Mouse (Mus musculus) embryonic facial prominence, embryonic 12.5 days (tissue): ENCODE measurements around the gene Bmx. TPM values are rescaled to one million over a fixed set of nuclear protein-coding genes. Genes with fewer than 3 reads are reported as not detected.

Source experiments
- ATAC-seq: fragments of 200-750 bp; cut with Nextera tagmentation; 2 replicates; pipeline ENCODE4 v1.8.0; 2017; ENCODE audit not compliant: insufficient number of reproducible peaks, insufficient read depth, low FRiP score, low TSS enrichment
- H3K27ac ChIP-seq: fragments of 300-500 bp; sonication (generic); 2 replicates; pipeline ENCODE4 v1.5.1; 2016; ENCODE audit warnings: mild to moderate bottlenecking
- H3K27me3 ChIP-seq: fragments of 300-500 bp; sonication (generic); 2 replicates; pipeline ENCODE4 v1.6.1; 2016; ENCODE audit warnings: mild to moderate bottlenecking, moderate library complexity
- H3K36me3 ChIP-seq: fragments of 300-500 bp; sonication (generic); 2 replicates; pipeline ENCODE4 v1.6.1; 2016; ENCODE audit warnings: mild to moderate bottlenecking
- H3K4me1 ChIP-seq: fragments of 300-500 bp; sonication (generic); 2 replicates; pipeline ENCODE4 v1.6.1; 2016
- H3K4me2 ChIP-seq: fragments of 300-500 bp; sonication (generic); replicated peaks from 2 replicates; pipeline ENCODE4 v1.6.1; 2016; ENCODE audit warnings: mild to moderate bottlenecking, moderate library complexity
- H3K4me3 ChIP-seq: fragments of 300-500 bp; sonication (generic); 2 replicates; pipeline ENCODE4 v1.5.1; 2016; ENCODE audit warnings: mild to moderate bottlenecking
- H3K9ac ChIP-seq: fragments of 300-500 bp; sonication (generic); 2 replicates; pipeline ENCODE4 v1.6.1; 2016; ENCODE audit warnings: mild to moderate bottlenecking, moderate library complexity
- H3K9me3 ChIP-seq: fragments of 300-500 bp; sonication (generic); 2 replicates; pipeline ENCODE4 v1.6.1; 2016; ENCODE audit warnings: mild to moderate bottlenecking, moderate library complexity
- WGBS: fragments of 180-500 bp; shearing (Covaris S2); methylation state at CpG from one replicate; pipeline ENCODE4 v1.1.7; 2016; 5-methylcytosine and 5-hydroxymethylcytosine counted together
- polyA plus RNA-seq: library from polyadenylated mRNA; unstranded; fragments of >200 nt; fragmentation: Nextera tagmentation; extraction: Ambion mirVana; gene quantifications from 2 replicates; pipeline ENCODE4 v1.2.1, GENCODE M21; 2016

The Bmx gene
- polyA plus RNA-seq: 0.32 and 0.47 TPM in 2 replicates

DNA sequence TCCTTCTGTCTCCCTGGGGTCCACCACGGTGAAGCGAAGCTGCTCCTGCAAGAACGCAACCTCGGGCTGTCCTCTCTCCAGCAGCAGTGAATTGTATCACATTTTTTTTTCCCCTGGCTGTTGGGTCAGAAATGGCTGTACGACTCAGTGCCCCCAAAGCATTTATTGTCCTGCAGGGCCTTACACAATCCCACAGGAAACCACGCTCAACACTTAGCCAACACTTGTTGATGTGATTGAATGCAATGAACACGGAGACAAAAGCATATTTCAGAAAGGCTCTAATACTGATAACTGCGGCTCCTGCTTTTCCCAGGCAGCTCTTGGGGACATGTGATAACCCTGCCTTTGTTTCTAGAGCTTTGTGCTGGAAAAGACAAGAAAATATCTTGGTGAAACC is at the start of gene Bmx:
Bmx (minus strand) TSS at position 137 of the 400 bp plus-strand sequence.
- WGBS: 64% methylated on average over 8 of the region's 8 CpGs
- Histone ChIP-seq H3K9ac (no peak within 1 kb of the TSS), H3K27me3 (peaks cover 3% of the 10 kb centered on the region; the same call in 1 of the 2 replicates), H3K4me3 (no peak within 1 kb of the TSS), H3K36me3 (no peaks in the 10 kb centered on the region), H3K4me2 (no peak within 1 kb of the TSS), H3K27ac (no peak within 1 kb of the TSS), H3K9me3 (no peaks in the 10 kb centered on the region), H3K4me1 (no peaks in the 10 kb centered on the region)
- no peak for ATAC-seq

- ATAC-seq: no peak
- no peak overlapping the region for H3K27ac ChIP-seq
- H3K4me2 ChIP-seq: no peak overlapping the region
- no peaks in the 10 kb centered on the region for H3K36me3 ChIP-seq
- no peaks in the 10 kb centered on the region for H3K27me3 ChIP-seq
- H3K9me3 ChIP-seq: no peaks in the 10 kb centered on the region
- 73% methylated on average over 2 of the region's 2 CpGs for WGBS
- no peak overlapping the region for H3K4me3 ChIP-seq
- no peak overlapping the region for H3K9ac ChIP-seq
- no peaks in the 10 kb centered on the region for H3K4me1 ChIP-seq
Measured at GRCm38 (mm10) chrX:164306250-164306649, 48.3 kb upstream of the Bmx start.

GRCm38 (mm10) chrX:164291147-164291546 is 33.2 kb upstream of the Bmx start:
- Histone ChIP-seq H3K4me2 (no peak overlapping the region), H3K9ac (no peak overlapping the region), H3K27me3 (peaks cover 10% of the 10 kb centered on the region; the same call in 1 of the 2 replicates), H3K4me3 (no peak overlapping the region), H3K9me3 (no peaks in the 10 kb centered on the region), H3K36me3 (no peaks in the 10 kb centered on the region), H3K27ac (no peak overlapping the region), H3K4me1 (no peaks in the 10 kb centered on the region)
- no peak for ATAC-seq
- 29% methylated on average over 5 of the region's 5 CpGs for WGBS

DNA sequence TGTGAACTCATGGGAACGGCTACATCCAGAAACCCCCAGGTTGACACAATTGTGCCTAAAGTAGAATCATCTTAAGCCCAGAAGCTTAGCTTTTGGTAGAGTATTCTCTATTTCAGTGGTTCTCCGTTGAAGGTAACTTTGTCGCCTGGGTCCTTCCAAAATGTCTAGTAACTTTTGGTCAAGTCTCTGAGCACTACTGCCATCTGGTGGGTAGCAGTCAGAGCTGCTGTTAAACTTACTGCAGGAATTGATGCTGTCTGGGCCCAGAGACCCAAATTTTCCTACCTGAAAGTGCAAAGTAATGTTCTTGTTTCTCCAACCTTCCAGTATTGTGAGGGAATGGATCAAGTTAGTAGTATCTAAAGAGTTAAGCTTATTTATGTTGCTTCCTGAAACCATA is 29.1 kb upstream of the Bmx start:
- Histone ChIP-seq H3K4me2 (no peak overlapping the region), H3K36me3 (no peaks in the 10 kb centered on the region), H3K4me3 (no peak overlapping the region), H3K27ac (no peak overlapping the region), H3K9ac (no peak overlapping the region), H3K4me1 (no peaks in the 10 kb centered on the region), H3K27me3 (no peaks in the 10 kb centered on the region), H3K9me3 (no peaks in the 10 kb centered on the region)
- ATAC-seq: no peak
- 66% methylated on average over 3 of the region's 3 CpGs for WGBS

- H3K4me1 ChIP-seq: no peaks in the 10 kb centered on the region
- no peak overlapping the region for H3K4me3 ChIP-seq
- no peaks in the 10 kb centered on the region for H3K27me3 ChIP-seq
- H3K9ac ChIP-seq: no peak overlapping the region
- no peaks in the 10 kb centered on the region for H3K36me3 ChIP-seq
- ATAC-seq: no peak
- H3K27ac ChIP-seq: no peak overlapping the region
- no peak overlapping the region for H3K4me2 ChIP-seq
- H3K9me3 ChIP-seq: no peaks in the 10 kb centered on the region
- 87% methylated on average over 4 of the region's 4 CpGs for WGBS
Measured at GRCm38 (mm10) chrX:164283808-164284207, 25.8 kb upstream of the Bmx start.

GRCm38 (mm10) chrX:164280918-164281647 is 23.1 kb upstream of the Bmx start:
- no peak overlapping the region for H3K9ac ChIP-seq
- no peaks in the 10 kb centered on the region for H3K9me3 ChIP-seq
- H3K4me1 ChIP-seq: no peaks in the 10 kb centered on the region
- WGBS: 75% methylated on average over 7 of the region's 7 CpGs
- no peak overlapping the region for H3K4me2 ChIP-seq
- ATAC-seq: no peak
- H3K27me3 ChIP-seq: no peaks in the 10 kb centered on the region
- H3K27ac ChIP-seq: no peak overlapping the region
- no peaks in the 10 kb centered on the region for H3K36me3 ChIP-seq
- no peak overlapping the region for H3K4me3 ChIP-seq

DNA sequence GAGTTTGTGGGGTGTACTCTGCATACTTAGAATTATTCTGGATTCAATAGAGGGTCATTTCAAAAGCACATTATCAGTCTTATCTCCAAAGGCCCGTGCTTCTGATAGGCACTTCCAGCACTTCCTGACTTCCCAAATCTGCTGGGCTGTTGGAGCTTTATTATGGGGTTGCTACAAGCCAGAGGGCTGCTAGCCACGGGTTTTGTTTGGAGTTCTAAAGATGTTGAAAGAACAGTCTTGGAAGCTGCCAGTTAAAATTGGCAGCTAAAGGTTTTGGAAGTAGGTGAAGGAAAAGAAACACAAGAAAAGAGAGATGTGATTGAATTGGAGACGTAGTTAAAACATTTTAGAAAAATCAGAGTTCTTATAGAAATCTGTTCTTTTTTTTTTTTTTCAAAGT is 17.5 kb upstream of the Bmx start:
- no peak overlapping the region for H3K4me2 ChIP-seq
- ATAC-seq: no peak
- no peaks in the 10 kb centered on the region for H3K9me3 ChIP-seq
- 0 out of 2 replicates have a peak, but pooled peaks cover 3% of the 10 kb centered on the region for H3K27me3 ChIP-seq
- no peak overlapping the region for H3K4me3 ChIP-seq
- no peak overlapping the region for H3K27ac ChIP-seq
- no peaks in the 10 kb centered on the region for H3K4me1 ChIP-seq
- H3K36me3 ChIP-seq: no peaks in the 10 kb centered on the region
- no peak overlapping the region for H3K9ac ChIP-seq
- WGBS: 73% methylated on average over 3 of the region's 3 CpGs

DNA sequence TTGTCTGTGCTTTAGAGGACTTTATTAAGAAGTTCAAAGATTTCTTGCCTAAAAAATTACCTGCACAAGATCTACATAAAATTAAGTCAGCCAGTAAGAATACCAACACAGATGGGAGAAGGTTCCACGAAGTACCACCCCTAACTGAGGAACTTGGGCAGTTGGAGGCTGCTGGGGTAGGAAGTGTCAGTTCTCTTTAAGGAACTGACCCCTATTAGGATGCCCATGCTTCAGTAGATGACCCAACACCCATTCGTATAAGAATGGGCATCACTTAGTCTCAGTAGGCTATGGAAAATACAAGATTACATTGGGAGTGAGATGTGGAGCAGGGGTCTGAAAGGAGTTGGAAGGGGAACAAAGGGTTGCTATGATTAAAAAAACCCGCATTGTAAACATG is 12.6 kb upstream of the Bmx start:
- 0 out of 2 replicates have a peak, but pooled peaks cover 6% of the 10 kb centered on the region for H3K27me3 ChIP-seq
- no peak overlapping the region for H3K4me2 ChIP-seq
- H3K4me3 ChIP-seq: no peak overlapping the region
- ATAC-seq: no peak
- no peak overlapping the region for H3K27ac ChIP-seq
- 89% methylated on average over 3 of the region's 3 CpGs for WGBS
- H3K4me1 ChIP-seq: no peaks in the 10 kb centered on the region
- no peaks in the 10 kb centered on the region for H3K36me3 ChIP-seq
- H3K9me3 ChIP-seq: no peaks in the 10 kb centered on the region
- no peak overlapping the region for H3K9ac ChIP-seq

DNA sequence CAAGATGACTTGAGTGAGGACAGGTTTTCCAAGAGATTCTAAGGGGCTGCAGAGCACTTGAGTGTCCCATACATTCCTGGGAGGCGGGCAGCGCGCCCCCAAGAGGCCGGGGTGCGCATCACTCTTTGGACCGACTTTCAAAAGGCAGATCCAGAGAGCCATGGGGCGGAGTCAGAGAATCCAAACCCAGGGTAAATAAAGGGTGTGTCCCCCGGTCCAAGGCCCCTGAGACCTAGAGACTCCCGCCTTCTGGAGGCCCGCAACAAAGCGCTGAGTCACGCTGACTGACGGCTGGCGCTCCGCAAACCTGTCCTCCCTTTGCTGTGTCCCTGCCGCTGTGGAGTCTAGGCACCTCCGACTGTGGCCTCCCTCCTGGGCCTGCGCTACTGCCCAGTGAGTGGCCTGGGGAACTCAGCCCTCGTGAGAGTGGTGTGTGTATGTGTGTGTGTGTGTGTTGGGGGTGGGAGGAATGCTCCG is 11.3 kb upstream of the Bmx start, which contains the start of gene Pir:
Pir (plus strand) TSS at position 87 of the 477 bp plus-strand sequence.
- Histone ChIP-seq H3K36me3 (no peaks in the 10 kb centered on the region), H3K9me3 (no peaks in the 10 kb centered on the region), H3K27ac (no peak within 1 kb of the TSS), H3K4me1 (no peaks in the 10 kb centered on the region), H3K4me2 (peak within 1 kb of the TSS; percentile 50), H3K4me3 (peak within 1 kb of the TSS; percentile 34), H3K9ac (peak within 1 kb of the TSS; percentile 33; the same call in 1 of the 2 replicates), H3K27me3 (0 out of 2 replicates have a peak, but pooled peaks cover 6% of the 10 kb centered on the region)
- peak; percentile 56 for ATAC-seq
- WGBS: 12% methylated on average over 20 of the region's 20 CpGs

DNA sequence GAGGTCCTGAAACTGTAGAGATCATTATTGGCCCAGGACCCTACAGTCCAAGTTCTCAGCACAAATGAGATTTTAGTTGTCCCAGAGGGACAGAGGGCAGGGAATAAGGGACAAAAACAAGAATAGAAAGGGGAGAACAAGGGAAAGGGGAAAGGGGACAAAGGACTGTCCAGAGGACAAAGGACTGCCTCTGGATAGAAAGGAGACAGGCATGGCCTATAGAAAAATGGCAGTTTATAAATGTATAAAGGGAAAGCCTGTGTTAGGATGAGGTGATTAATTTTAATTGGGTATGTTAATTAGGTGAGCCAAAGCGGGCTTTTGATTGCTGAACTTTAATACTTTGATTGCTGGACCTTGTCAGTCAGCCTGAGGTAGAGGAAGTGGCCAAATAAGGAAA is 6.9 kb upstream of the Bmx start:
- no peak overlapping the region for H3K27ac ChIP-seq
- 25% methylated on average over 1 of the region's 1 CpGs for WGBS
- H3K9me3 ChIP-seq: no peaks in the 10 kb centered on the region
- H3K9ac ChIP-seq: no peak overlapping the region
- H3K4me3 ChIP-seq: no peak overlapping the region
- no peak overlapping the region for H3K4me2 ChIP-seq
- H3K36me3 ChIP-seq: no peaks in the 10 kb centered on the region
- no peaks in the 10 kb centered on the region for H3K4me1 ChIP-seq
- peaks cover 6% of the 10 kb centered on the region; the same call in 1 of the 2 replicates for H3K27me3 ChIP-seq
- ATAC-seq: no peak

GRCm38 (mm10) chrX:164262286-164262685 is 4.3 kb upstream of the Bmx start:
- Histone ChIP-seq H3K9me3 (no peaks in the 10 kb centered on the region), H3K27ac (no peak overlapping the region), H3K4me2 (no peak overlapping the region), H3K27me3 (peaks cover 3% of the 10 kb centered on the region; the same call in 1 of the 2 replicates), H3K36me3 (no peaks in the 10 kb centered on the region), H3K4me1 (no peaks in the 10 kb centered on the region), H3K9ac (no peak overlapping the region), H3K4me3 (no peak overlapping the region)
- 41% methylated on average over 2 of the region's 2 CpGs for WGBS
- no peak for ATAC-seq

DNA sequence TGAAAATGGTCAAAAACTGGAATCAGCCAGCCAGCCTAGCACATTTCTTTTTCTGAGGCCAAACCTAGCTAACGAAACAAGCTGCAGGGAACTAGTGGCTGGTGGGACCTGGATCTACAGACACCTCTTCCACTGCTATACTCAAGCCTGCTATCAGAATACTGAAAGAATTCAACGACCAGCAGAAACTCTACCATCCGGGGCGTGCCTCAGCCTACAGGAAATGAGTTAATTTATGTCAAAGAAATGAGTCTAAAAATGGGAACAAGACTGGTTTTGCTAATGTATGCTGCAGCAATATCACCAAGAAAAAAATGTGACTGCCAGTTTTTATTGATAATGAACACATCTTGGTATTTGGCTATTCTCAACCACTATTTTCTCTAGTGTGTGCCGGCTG is 669 bp upstream of the Bmx start:
- Histone ChIP-seq H3K9ac (no peak overlapping the region), H3K4me3 (no peak overlapping the region), H3K4me1 (no peaks in the 10 kb centered on the region), H3K9me3 (no peaks in the 10 kb centered on the region), H3K27ac (no peak overlapping the region), H3K4me2 (no peak overlapping the region), H3K27me3 (peaks cover 3% of the 10 kb centered on the region; the same call in 1 of the 2 replicates), H3K36me3 (no peaks in the 10 kb centered on the region)
- ATAC-seq: no peak
- WGBS: 78% methylated on average over 5 of the region's 5 CpGs
